Mouse (Mus musculus): Measurements from ENCODE around the gene Ranbp17.

- TF ChIP-seq CTCF (IDR thresholded peaks at IDR 0.05) (no peak), POLR2A (IDR thresholded peaks at IDR 0.05; ENCODE audit: insufficient read depth, low read depth, low read length) (no peak)
Measured at GRCm38 (mm10) chr11:33197673-33198072, 315.9 kb downstream of the Ranbp17 start.

All from heart, adult 2 months (tissue).